Mouse (Mus musculus): ENCODE data around the gene Trim40.

Trim40 gene

GRCm38 (mm10) chr17:36840961-36841445 is 48.9 kb downstream of the Trim40 start:
- no peak for DNase-seq (ENCODE audit: low read depth, low spot score)

- DNase-seq (ENCODE audit: low read depth, low spot score) = no peak
These were observed 50.0 kb downstream of the Trim40 start for GRCm38 (mm10) chr17:36839931-36840330.

- no peak for DNase-seq (ENCODE audit: low read depth, low spot score)
These were observed 50.9 kb downstream of the Trim40 start for GRCm38 (mm10) chr17:36839001-36839400.

- peak; percentile 99 for DNase-seq (ENCODE audit: low read depth, low spot score)
These were observed 52.9 kb downstream of the Trim40 start, which contains the start of gene Trim26 for GRCm38 (mm10) chr17:36836874-36837647. Gene Trim26, plus strand, starts transcription at chr17:36837134.

DNA sequence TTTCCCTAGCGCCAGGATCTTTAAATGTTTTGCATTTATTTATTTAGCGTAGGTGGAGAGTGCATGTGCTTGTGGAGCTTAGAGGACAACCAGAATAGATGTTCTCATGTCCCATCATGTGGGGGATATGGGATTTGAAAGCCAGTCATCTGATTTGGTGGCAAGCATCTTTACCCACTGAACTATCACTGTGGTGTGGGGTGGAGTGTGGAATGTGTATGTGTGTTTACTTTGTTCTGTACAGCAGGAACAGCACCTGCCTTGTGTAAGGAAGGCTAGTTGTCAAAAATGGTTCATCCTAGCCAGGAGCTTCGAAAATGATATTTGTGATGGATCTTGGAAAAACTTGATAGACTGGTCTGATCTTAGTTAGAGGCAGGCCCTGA is 53.5 kb downstream of the Trim40 start:
- DNase-seq (ENCODE audit: low read depth, low spot score) = no peak

- peak; percentile 93 for DNase-seq (ENCODE audit: low read depth, low spot score)
These were observed 54.1 kb downstream of the Trim40 start for GRCm38 (mm10) chr17:36835591-36836426.

GRCm38 (mm10) chr17:36832694-36833093 is 57.2 kb downstream of the Trim40 start:
- DNase-seq (ENCODE audit: low read depth, low spot score) = no peak

Measured in 3T3-L1 (cell line).